Mouse (Mus musculus) testis, adult 10 weeks (tissue): Measurements from ENCODE around the gene Gpr173. TPM values are rescaled to one million over a fixed set of nuclear protein-coding genes. Genes with fewer than 3 reads are reported as not detected.

Experiments used
- polyA plus RNA-seq: library from polyadenylated mRNA; stranded (reverse); fragments of 350-450 nt; fragmentation: Illumina TruSeq; extraction: RNeasy Lipid Tissue Mini Kit (QIAGEN cat#74804); gene quantifications from one replicate; pipeline ENCODE4 v1.2.3, GENCODE M21; 2014; ENCODE audit warnings: low read depth, low replicate concordance

Gpr173 gene
- 0.08 TPM for polyA plus RNA-seq

DNA sequence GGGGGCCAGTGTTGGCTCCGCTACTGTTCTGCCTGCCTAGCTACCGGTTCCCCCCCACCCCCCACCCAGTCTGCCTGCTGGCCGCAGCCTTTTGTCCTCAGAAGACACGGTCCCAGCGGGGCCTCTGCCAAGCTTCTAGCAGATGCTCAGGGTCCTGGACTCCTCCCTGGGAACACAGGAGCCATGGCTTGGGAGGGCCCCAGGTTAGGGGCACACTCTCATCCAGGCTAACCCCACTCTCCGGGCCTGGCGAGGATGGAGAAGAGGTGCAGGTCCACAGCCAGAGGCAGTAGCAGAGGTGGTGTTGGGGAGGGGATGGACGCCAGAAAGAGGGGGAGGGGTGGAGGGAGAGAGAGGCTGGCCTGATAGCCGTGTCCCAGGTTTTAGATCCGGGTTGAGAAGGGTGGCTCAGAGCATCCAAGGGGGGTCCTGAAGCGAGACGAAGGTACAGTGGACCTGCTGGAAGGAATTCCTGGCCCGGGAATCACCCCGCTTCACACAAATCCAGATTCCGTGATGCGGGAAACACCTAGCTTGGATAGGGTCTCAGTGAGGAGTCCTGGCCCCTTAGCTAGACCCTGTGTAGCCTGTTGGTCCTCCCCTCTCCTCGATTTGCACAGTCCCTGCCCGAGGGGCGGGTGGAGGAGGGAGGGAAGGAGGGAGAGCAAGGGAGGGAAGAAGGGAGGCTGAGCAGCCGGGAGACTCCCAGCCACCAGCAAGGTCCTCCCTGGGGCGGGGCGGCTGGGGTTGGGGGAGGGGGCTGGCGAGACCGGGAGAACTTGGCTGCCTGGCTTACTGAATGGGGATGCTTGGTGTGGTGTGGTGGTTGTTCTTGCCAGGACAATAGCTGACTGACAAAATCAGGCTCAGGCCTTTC, at the start of gene Gpr173:
Gene Gpr173, minus strand, starts transcription at position 308 of the 877 bp plus-strand sequence.

DNA sequence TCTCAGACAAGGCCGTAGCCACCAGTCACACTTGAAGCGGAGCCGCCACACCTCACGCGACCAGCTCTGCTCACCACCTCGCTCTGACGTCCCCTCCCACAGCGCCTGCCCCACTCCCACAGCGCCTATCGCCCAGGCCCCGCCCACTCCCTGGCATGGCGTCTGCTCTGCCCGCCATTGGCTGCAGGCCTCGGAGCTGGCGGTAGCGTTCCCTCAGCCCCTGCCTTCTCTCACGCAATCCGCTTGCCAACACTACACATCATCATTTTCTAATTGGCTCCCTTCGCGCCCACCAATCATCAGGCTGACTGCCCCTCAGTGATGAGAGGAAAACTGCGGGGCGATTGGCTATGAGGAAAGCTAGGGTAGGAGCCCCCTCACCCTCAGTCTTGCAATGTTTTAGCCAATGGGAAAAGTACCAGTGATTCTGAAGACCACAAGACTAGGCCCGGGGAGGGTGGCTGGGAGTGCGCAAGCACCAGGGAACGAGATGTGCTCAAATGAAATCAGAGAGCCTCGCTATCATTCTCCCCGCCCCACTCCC, 26.1 kb downstream of the Gpr173 start, which contains the start of gene Tspyl2:
Gene Tspyl2, minus strand, starts transcription at position 68 of the 544 bp plus-strand sequence.

DNA sequence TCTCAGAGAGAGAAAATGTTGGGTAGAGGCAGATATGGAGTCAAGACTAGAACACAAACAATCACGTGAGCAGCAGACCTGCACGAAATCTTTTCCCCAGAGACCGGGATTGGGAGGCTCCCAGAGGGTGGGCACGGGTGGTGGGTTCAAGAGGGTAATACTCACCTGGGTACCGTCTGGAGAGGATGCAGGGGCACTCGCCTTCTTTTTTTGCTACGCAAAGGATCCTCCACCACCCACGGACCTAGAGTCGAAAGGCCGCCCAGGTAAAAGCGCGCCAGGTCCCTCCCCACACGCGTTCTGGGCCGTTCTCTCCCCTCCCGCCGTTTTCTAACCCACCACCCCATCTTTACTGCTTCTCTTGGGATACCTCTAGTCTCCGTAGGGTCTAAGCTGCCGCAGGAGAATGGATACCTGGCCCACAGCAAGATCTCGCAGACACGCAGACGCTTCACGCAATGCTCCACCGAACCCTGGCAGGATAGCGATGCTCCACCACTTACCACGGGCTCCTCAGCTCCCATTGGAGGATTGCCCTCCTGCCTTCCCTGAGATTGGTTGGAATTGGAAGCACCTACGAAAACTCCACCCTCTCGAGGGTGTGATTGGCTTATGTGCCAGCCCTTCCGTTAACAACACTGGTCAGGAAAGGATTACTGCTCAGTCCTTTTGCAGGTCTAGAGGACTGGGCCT, 41.4 kb downstream of the Gpr173 start, which contains the start of gene Kantr:
Gene Kantr, minus strand, starts transcription at position 500 of the 693 bp plus-strand sequence.

Other genes with a start within 250 kb of the Gpr173 start
- 0.43 TPM for gene Iqsec2, start 224.4 kb downstream of the Gpr173 start, polyA plus RNA-seq
- 2.9 TPM for gene Kdm5c, start 135.7 kb downstream of the Gpr173 start, polyA plus RNA-seq
- gene Kantr, start 41.2 kb downstream of the Gpr173 start, polyA plus RNA-seq: 3.7 TPM
- gene Tspyl2, start 26.3 kb downstream of the Gpr173 start, polyA plus RNA-seq: 35.1 TPM
- gene Cldn34a, start 194.6 kb upstream of the Gpr173 start, polyA plus RNA-seq: 23.0 TPM